Mouse (Mus musculus) frontal cortex, postnatal 14 days (tissue): ENCODE measurements around the gene H2-Q6.
"Not testable (repeated sequence)": the region's sequence is repeated elsewhere in the genome, so short reads cannot be mapped to it uniquely, and the experiment has no call there.

Source experiments
- DNase-seq, 2 experiments: peaks; one replicate each; pipeline ENCODE4 v3.0.0; 2022; ENCODE audit warnings: low spot score in 2 of 2

H2-Q6 gene

DNA sequence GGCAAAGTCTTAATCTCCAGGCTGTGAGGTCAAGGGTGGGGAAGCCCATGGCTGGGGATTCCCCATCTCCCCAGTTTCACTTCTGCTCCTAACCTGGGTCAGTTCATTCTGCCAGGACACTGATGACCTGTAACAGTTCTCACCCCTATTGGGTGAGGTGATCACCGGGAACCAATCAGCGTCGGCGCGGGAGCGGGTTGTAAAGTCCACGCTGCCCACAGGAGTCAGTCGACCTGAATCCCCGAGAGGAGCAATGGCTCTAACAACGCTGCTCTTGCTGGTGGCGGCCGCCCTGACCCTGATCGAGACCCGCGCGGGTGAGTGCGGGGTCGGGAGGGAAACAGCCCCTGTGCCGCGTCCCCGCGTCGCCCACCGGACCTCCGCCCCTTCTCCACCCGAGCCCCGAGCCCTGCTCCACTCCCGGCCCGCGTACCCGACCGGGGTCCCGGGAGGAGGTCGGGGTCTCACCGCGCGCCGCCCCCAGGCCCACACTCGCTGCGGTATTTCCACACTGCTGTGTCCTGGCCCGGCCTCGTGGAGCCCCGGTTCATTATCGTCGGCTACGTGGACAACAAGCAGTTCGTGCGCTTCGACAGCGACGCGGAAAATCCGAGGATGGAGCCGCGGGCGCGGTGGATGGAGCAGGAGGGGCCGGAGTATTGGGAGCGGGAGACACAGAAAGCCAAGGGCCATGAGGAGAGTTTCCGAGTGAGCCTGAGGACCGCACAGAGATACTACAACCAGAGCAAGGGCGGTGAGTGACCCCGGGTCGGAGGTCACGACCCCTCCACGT, at the start of gene H2-Q6:
Gene H2-Q6, plus strand, starts transcription at position 227 of the 793 bp plus-strand sequence.
- DNase-seq, result not testable (repeated sequence)

- peak; percentile 52 to 62 for DNase-seq
Observed at GRCm38 (mm10) chr17:35379369-35379728, 45.3 kb upstream of the H2-Q6 start, which contains the start of gene H2-Q4. TSS of gene H2-Q4 (plus strand) at chr17:35379617.

DNA sequence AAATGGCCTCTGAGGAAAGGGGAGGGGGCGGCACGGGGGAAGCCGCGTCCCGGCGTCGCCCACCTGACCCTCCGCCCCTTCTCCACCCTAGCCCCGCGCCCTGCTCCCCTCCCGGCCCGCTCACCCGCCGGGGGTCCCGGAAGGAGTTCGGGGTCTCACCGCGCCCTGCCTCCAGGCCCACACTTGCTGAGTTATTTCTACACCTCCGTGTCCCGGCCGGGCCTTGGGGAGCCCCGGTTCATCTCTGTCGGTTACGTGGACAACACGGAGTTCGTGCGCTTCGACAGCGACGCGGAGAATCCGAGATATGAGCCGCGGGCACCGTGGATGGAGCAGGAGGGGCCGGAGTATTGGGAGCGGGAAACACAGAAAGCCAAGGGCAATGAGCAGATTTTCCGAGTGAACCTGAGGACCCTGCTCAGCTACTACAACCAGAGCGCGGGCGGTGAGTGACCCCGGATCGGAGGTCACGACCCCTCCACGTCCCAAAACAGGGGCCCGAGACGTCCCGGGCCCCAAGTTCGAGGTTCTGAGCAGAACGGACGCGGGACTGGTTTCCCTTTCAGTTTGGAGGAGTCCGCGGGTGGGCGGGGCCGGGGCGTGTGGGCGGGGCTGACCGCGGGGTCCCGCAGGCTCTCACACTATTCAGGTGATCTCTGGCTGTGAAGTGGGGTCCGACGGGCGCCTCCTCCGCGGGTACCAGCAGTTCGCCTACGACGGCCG, 44.8 kb upstream of the H2-Q6 start:
- DNase-seq, result no peak

GRCm38 (mm10) chr17:35389796-35390195, 34.9 kb upstream of the H2-Q6 start:
- not testable (repeated sequence) for DNase-seq

DNA sequence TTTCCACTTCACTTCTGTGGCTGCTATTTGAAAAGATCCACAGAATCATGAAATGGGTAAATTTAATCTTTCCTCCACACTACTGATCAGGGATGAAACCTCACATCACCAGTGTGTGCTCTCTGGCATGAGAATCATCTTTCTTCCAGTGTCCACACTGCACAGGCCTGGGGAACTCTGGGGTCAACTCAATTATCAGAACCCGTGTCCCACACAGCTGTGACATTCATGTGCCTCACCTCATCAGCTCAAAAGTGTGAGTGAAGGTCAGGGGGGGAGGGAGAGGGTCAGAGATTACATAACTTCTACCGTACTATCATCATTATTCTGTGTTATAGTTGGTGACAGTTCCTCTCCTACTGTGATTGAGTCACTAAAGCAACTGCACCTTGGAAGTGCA, 32.0 kb upstream of the H2-Q6 start:
- DNase-seq, result not testable (repeated sequence)

GRCm38 (mm10) chr17:35393864-35394800, 30.5 kb upstream of the H2-Q6 start:
- DNase-seq, result not testable (repeated sequence)

- not testable (repeated sequence) for DNase-seq
Observed at GRCm38 (mm10) chr17:35396956-35397355, 27.7 kb upstream of the H2-Q6 start.

- DNase-seq, result not testable (repeated sequence)
Observed at GRCm38 (mm10) chr17:35413057-35413456, 11.6 kb upstream of the H2-Q6 start.

GRCm38 (mm10) chr17:35415273-35416129, 9.1 kb upstream of the H2-Q6 start:
- DNase-seq, result not testable (repeated sequence)

DNA sequence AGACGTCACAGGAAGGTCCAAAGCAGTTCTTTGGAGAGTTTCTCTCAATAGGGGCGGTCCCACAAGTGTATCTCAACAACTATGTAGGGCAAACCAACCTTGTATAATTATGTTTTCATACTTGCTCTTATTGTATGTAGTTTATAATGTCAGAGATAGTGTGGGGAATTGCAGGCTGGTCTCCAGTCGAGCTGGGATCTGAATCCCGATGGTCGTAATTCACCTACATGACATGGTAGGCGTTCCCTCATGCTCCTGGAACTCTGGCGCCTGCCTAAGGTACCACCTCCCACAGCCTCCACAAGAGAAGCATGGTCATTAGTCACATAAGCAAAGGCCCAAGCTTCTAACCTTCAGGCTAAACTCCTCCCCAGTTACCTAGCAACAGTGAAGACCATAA, 5.9 kb upstream of the H2-Q6 start:
- DNase-seq, result no peak

GRCm38 (mm10) chr17:35419564-35419963, 5.1 kb upstream of the H2-Q6 start:
- not testable (repeated sequence) for DNase-seq

- not testable (repeated sequence) for DNase-seq
Observed at GRCm38 (mm10) chr17:35420206-35420810, 4.3 kb upstream of the H2-Q6 start.

DNA sequence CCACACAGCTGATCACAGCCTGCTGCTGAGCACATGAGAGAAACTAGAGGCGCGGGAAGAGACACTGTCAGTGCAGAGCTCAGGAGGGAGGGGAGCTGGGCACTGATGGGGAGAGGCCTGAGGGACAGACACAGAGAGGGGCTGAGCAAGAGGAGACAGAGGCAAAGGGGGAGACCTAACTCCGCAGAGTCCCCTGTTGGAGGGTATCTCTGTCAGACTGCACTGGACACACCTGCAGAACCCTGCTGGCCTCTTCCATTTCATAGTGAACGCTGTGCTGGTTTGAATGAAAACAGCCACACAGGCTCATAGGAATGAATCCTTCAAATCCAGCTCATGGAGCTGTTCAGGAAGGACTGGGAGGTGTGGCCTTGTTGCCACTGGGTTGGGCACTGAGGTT, 3.3 kb upstream of the H2-Q6 start:
- not testable (repeated sequence) for DNase-seq

GRCm38 (mm10) chr17:35422360-35422759, 2.3 kb upstream of the H2-Q6 start:
- DNase-seq, result not testable (repeated sequence)

GRCm38 (mm10) chr17:35423131-35423810, 1.4 kb upstream of the H2-Q6 start:
- not testable (repeated sequence) for DNase-seq

DNA sequence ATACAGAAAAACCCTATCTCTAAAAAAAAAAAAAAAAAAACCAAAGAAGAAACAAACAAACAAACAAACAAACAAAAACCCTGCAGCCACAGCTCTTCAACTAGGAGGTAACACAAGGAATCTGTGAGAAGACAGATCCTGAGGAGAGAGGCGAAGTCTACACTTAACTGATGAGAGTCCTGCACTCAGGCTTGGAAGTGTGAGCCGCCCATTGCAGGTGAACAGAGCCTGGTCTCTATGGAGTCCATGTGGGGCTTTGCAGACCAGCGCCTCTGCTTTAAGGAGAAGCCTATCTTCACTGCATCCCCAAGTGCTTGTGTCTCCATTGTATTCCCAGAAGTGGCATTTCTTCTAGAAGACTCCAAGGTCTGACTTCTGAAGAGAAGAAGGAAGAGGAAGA, 544 bp upstream of the H2-Q6 start:
- not testable (repeated sequence) for DNase-seq

GRCm38 (mm10) chr17:35425474-35425873, 824 bp downstream of the H2-Q6 start:
- DNase-seq, result not testable (repeated sequence)

GRCm38 (mm10) chr17:35428883-35429282, 4.2 kb downstream of the H2-Q6 start:
- not testable (repeated sequence) for DNase-seq

- not testable (repeated sequence) for DNase-seq
Observed at GRCm38 (mm10) chr17:35430671-35431070, 6.0 kb downstream of the H2-Q6 start.

DNA sequence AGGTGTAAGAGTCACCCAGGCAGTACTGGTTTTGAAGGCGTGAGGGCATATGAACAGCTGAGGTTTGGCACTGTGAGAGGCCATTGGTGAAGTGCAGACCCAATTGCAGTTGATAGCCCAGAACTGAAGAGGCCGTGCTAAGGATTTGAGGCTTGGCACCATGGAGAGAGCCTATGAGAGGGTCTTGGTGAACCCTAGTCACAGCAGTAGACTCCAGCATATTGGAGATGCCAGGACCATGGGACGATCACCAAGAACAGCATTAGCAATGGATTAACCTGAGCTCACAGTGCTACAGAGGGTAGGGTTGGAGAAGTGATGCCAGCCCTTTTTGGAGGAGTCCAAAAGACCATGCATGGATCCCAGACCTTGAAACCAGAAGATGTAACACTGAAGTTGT, 7.5 kb downstream of the H2-Q6 start:
- DNase-seq, result not testable (repeated sequence)
